Mouse (Mus musculus) erythroblast, adult 5-6 weeks (primary cell): ENCODE measurements around the gene Eif4e. TPM values are rescaled to one million over a fixed set of nuclear protein-coding genes. Genes with fewer than 3 reads are reported as not detected.

Experiments
- ATAC-seq: replicated peaks from 2 replicates; pipeline ENCODE4 v1.8.0; 2016; ENCODE audit warnings: moderate number of reproducible peaks, mild to moderate bottlenecking, moderate TSS enrichment, inconsistent platforms; ENCODE audit not compliant: poor library complexity, low FRiP score, severe bottlenecking
- total RNA-seq, 2 experiments: library from RNA; stranded (forward) in 1 of 2; stranded (reverse) in 1 of 2; fragments of 150-400 nt in 1 of 2; fragments of 200-764, 138-1000 nt in 1 of 2; gene quantifications; 2 replicates each; pipeline versions ENCODE4 v1.2.3 to v1.2.4; 2015 to 2017; ENCODE audit warnings: low replicate concordance in 2 of 2

Gene Eif4e
- total RNA-seq (2015; ENCODE audit: low replicate concordance) (55.5 and 73.6 TPM in 2 replicates), total RNA-seq (2017; ENCODE audit: low replicate concordance) (53.2 and 70.4 TPM in 2 replicates)

DNA sequence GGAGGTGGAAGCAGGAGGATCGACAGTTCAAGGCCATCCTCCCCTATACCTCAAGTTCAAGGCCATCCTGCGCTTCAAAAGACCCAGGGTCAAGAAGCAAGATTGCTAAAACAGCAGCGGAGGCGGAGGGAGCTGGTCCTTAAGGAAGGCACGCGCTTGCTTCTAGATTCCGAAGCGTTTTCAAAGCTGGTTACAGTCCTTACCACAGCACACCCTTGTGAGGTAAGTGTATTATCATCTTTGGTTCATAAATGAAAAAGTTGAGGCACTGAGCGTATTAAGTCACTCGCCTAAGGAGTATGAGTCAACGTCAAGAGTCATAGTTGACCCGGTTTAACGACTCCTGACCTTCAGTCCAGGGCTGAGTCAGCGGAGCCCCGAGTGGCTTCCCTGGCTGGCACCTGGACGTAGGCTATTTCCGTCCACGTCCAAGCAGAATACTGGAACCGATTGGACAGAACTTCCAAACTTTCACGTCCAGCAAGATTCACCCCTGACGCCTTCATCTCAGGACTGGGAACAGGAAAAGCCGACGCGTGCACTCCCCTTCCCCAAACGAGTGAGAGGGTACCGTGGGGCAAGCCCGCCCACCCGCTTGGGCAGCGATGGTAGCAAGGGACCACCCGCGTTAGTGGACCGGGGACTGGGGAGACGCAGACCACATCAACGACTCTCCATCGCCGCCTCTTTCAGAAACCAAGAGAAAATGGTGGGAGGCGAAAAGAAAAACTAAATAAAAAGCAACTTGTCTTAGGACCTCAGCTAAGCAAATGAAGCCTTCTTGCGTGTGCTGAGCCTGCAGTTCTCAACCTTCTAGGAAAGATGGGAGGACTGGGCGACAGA is at the start of gene Eif4e:
Gene Eif4e (plus strand): TSS at position 107 of the 843 bp plus-strand sequence.
- ATAC-seq = peak; percentile 70

DNA sequence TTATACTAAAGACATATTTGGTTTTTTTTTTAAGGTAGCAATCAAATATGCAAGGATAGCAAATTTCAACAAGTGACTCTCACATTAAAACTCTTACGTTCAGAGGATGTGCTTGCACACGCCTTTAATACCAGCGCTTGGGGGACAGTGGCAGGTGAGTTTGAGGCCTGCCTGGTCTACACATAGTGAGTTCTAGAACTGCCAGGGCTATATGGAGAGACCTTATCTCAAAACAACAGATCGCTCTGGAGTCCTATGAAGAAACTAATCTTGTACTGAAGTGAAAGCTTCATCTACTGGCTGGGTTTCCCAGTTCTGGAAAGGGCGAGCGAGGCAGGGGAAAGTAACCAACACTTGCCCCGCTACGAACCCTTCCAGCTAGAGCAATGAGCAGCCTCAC is 46.5 kb upstream of the Eif4e start:
- no peak for ATAC-seq

DNA sequence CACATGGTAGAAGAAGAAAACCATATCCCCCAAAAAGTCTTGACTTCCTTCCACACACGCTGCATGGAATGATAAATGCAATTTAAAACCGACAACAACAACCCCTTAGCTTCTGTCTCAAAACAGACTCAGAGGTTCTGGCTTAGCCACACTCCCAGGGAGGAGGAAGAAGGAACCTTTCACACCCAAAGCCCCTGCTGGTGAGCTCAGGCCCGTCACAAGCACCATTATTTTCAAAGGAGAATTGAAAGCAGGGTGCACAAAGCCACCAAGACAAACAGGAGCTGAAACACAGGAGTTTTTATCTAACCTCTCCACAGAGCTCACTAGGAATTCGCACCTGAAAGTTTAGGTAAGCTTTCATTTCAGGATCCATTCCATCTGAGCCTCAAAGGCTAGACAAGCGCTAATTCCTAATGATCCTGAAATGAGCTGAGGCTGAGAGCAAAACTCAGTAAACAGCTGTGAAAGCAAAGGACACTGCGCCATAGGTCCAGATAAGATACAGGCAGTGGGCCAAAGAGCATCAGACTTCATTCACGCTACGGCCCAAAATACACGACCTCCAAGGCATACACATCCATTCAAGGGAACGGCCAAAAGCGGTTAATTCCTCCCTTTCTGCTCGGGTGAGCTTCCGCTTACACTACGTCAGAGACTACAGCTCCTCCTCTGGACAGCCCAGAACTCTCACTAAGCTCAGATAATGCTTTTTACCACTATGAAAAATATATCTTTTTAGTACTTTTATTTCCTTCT is 44.3 kb upstream of the Eif4e start:
- no peak for ATAC-seq

DNA sequence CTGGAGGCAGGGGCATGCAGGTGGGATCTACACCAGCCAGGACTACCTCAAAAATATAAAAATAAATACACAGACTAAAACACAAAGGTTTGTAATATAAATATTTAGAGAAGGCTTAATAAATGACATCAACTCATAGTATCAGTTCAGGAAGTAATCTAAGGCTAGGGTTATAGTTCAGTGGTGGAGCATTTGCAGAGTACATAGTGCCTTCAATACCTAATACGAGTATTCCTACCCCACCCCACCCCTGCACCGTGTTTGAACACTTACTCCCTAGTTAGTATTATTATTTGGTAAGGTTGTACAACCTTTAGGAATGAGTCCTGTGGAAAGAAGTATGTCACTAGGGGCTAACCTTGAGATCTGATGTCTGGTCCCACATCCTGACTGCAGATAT is 42.7 kb upstream of the Eif4e start:
- no peak for ATAC-seq

DNA sequence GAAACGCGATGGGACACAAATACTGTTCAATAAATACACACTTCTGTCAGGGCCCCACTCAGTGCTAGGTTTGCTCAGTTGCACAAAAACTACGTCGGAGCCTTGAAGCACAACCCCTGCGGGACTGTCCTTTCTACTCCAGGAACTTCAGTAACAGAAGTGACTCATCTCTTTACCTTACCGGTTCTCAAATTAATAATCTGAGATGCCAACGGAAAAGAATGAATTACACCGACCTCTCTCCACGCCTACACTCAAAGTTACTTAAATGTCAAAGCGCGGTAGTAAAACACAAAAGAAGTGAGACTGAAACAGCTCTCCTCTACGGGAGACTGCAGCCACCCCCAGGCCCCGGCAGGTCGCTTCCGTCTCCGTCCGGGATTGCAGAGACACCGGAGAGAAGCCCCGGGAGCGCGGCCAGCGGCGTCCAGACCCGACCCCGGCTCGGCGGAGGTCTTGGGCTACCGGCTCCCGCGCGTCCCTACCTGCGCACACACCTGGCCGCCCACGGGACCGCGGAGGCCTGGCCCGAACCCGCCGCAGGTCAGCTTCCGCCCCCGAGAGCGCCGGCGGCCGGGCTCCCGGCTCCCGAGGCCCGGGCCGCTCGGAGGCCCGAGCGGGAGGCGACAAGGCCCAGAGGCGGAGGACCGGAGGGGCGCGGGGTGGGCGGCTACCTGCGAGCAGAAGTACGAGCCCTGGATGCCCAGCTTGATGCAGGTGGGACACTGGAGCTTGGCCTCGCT is 37.2 kb upstream of the Eif4e start:
- ATAC-seq = peak; percentile 26

DNA sequence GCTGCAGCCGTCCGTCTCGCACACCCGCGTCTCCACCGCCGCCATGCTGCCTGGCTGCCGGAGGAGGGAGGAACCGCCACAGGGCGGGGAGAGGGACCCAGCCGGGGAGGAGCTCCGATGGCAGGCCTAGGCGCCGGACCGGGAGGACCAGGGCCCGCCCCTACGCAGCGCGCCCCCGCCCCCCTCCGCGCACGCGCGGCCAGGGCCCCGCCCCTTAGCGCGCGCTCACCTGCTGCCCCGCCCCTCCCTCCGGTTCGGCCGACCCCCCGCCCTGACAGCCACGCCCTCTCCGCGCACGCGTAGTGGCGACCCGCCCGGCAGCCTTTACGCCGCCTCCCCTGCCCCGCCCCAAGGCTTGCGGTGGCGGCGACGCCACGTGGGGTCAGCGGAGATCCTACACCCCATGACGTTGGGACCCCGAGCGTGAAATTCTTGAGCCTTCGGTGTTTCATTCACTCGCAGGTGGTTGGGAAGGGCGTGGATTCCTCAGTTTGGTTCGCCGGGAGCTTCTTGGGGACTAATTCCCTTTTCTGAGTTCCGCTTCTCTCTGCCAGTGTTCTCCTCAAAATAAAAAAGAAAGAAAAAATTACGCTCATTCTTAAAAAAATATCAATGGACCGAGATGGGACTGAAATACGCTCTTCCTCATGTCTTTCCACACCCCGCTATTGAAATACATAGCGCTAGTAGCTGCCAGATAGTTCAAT is 36.5 kb upstream of the Eif4e start, which contains the start of gene Metap1:
Gene Metap1 (minus strand): TSS at position 189 of the 707 bp plus-strand sequence.
- ATAC-seq = peak; percentile 97

DNA sequence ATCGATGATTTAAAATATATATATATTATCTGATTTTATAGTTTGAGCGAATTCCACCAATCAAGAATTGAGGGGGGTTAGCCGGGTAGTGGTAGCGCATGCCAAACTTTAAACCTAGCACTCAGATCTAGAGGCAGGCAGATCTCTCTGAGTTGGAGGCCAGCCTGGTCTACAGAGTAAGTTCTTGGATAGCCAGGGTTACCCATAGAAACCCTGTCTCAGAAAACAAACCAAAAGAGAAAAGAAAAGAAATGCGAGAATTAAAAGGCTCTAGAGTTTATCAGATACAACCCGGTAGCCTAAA is 36.0 kb upstream of the Eif4e start:
- no peak for ATAC-seq

DNA sequence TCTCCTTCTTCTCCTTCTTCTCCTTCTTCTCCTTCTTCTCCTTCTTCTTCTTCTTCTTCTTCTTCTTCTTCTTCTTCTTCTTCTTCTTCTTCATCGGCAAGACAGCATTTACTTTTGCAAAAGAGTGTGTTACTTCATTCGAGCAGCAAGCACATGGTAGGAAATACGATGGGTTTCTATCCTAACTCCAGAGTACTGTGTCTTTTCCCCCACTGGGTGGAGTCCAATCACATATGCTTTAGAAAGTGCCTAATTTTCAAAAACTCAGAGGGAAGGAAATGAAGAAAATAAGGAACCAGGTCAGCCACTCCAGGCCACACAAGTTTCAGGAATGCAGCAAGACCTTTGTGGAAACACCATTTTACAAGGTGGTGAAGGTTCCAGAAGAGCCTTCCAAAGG is 32.3 kb upstream of the Eif4e start:
- ATAC-seq = no peak

DNA sequence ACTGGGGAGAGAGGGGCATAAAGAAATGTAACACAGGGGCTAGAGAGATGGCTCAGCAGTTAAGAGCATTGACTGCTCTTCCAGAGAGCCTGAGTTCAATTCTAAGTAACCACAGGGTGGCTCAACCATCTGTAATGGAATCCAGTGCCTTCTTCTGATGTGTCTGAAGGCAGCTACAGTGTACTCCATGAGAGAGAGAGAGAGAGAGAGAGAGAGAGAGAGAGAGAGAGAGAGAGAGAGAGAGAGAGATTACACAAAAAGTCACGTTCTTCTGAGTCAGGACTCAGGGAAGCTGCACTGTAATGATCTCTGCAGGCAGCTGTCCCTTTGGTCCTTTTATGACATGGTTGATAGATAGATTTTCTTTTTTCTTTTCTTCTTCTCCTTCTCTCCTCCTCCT is 31.4 kb upstream of the Eif4e start:
- 0 out of 2 replicates have a peak, but pooled peaks have one; percentile 12 for ATAC-seq

DNA sequence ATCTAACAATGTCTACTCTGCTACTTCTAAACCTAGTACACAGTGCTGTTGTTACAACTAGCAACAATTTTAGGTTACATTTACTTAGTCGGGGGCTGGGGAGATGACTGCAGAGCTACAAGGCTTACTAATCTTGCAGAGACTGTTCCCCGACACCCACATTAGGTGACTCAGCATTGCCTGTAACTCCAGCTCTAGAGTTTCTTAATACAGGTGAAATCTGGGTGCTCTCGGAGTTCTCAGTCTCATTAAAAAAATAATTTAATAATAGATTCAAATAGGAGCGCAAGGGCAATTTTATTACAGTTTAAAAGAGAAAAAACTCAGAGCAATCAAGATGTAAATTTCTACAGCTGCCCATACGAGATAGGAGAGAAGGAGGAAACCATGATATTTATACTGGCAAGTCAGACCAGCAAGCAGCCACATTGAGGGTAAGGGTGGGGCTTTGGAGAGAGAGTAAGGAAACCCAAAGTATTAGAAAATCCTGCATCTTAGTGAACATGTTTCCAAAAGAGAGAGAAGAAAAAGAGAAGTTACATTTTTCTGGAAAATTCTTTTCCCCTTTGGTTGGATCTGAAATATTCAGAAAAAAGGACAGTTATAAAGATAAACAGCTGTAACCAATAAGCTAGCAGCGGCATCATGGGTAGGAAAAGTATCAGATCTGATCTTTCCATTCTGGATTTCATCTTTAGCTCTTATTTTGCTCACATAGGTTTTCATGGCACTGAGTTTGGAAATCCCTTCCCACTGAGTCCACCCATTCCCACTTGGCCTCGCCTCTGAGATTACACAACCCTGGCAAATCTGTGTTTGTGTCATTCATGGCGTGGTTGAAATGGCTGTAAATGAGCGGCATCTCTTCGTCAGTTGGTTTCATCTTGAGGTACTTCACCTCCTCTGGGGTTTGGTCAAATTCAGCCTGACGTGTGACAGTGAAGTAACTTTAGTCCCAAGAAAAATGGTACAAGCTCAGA is 30.5 kb upstream of the Eif4e start:
- ATAC-seq = peak; percentile 89

DNA sequence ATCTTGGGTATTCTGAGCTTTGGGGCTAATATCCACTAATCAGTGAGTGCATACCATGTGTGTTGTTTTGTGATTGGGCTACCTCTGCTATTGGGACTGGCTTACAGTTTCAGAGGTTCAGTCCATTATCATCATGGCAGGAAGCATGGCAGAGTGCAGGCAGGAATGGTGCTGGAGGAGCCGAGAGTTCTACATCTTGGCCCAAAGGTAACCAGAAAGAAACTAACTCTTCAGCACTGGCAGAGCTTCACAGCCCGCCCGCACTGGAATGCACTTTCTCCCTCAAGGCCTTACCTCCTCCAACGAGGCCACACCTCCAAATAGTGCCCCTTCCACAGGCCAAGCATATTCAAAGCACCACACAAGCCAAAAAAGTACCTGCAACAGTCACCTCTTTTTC is 27.2 kb upstream of the Eif4e start:
- ATAC-seq = no peak

DNA sequence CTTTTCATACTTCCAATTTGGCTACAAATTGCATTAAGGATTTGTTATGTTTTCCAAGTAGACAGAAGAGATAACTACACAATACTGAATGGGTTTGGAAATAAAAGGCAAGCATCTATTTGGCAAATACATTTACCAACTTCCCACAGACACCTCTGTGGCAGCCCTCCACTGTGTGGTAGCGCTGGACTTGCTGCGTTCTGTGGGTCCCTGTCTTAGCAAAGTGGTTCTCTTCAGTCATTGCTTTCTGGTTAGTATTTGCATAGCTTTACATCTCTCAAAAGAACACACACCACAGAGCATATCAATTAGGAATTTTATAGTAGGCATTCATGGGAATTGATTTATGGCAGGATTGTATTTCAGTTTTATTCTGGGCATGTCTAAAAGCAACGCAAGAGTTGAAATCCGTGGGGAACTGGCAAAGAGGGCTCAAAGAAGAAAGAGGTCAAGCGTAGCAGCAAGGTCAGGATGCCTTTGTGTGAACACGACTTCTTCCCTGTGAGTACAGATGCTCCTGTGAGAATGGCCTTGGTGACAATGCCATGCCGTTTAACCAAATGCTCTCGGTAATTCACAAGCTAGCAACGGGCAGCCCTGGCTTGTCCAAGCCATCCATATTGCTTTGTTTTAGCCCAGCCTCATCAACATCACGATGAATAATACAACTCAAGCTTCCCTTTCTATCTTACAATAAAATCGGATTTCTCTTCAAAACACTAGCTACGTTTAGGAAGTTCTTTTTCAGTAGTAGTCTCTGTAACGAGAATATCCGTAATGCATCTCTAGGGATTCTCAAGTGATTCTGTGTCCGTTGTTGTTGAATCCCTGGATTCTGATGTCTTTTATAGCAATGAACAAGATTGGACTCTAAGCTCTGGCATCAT is 25.9 kb upstream of the Eif4e start:
- no peak for ATAC-seq

DNA sequence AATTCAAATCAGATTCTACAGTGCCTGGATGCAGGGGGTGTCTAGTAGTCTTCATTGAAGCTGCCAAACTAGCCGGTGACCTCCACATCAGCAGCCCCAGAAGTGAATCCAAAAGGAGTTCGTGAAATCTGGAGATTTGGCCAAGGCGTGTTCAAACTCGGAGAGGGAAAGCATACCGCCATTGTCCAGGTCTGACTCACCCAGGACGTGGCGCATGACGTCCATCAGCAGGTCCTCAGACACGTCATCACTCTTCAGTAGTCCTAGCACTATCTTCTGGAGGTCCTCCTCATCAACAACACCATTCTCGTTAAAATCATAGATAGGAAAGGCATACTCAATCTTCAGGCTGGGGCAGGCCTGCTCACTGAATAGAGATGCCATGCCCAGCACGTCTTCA is 22.2 kb upstream of the Eif4e start:
- ATAC-seq = no peak

DNA sequence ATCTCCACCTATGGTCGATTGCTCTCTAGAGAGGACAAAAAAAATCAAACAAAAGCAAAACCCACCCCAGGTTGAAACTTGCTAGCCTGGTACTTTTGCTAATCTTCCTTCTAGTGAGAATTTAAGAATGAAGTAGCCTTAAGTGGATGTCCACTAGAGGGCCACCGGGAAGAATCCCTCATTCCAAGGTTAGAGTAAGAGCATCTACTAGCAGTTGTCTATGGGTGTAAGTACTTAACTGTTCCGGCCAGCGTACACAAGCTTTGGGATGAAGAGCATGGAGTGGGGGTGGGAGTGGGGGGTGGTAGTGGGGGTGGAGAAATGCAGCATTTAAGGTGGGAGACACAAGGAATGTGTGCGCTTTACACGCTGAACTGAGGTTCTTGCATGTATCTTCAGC is 19.2 kb upstream of the Eif4e start:
- ATAC-seq = no peak

DNA sequence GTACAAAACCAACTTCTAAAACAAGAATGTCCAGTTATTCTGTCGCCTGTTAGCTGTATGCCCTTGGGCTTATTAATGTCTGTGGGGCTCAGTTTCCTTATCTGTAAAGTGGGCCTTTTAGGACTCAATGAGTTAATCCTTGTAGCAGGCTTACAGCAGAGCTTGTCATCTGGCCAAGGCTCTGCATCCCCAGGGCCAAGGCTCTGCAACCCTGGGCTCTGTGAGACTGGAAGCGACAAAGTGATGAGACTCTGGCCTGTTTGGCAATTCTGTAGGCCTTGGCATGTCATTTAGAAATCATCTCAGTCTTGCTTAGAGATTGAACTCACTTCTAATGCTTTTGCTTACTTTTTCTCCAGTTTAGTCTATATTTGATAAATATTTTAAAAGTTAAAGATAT is 16.4 kb upstream of the Eif4e start:
- ATAC-seq = no peak

DNA sequence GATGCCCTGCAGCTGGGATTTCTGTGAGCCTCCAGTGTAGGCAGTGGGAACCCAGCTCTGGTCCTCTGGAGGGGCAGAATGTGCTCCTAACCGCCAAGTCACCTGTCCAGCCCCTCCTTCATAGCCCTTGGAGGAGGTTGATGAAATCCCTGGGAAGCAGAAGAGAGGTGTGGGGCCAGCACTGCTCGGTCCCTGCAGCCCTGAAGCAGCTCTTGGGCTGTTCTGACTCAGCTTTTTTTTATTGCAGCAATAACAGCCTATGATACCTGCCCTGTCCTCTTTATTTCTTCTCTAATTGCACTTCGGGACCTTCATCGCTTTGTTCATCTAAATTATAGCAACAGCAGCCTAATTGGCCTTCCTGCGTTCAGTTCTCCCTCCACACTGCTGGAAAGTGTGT is 15.5 kb upstream of the Eif4e start:
- peak; percentile 62; the same call in 1 of the 2 replicates for ATAC-seq

DNA sequence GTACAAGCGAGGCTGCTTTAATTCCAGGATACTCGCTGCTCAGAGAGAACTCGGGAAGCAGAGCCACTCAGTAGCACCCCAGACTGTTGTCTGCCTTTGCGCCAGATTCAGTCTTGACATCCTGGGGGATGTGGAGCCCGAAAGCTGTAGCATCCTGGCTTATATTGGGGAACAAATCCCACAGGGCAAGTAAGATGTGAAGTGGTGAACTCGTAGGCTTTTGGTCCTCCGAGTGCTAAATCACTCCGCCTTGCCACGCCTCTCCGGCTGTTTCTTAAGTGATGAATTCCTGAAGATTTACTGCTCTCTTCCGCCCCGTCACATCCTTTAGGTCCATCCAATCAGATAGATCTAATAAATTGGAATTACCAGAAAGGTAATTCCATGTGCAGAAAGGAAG is 12.7 kb upstream of the Eif4e start:
- ATAC-seq = no peak

DNA sequence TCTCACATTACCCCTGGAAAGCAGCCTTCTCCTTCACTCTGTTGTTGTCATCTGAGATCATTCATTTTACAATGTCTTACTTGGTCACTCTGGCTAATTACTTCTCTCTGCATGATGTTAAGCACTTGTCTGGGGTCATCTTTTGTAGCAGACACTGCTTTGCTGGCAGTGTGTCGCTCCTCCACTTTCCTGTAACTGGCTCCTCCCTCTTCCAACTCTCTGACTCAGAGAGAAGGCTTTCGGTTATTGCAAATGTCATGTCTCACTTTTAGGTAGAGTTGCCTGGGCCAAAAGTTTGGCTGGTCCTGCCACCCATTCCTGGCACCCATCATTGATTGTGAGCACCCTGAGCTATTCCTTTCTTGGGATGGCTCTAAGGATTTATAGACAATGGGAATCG is 11.2 kb upstream of the Eif4e start:
- ATAC-seq = no peak
